ENCODE assay signal across 8 mouse cellular contexts in the genomic region with DNA sequence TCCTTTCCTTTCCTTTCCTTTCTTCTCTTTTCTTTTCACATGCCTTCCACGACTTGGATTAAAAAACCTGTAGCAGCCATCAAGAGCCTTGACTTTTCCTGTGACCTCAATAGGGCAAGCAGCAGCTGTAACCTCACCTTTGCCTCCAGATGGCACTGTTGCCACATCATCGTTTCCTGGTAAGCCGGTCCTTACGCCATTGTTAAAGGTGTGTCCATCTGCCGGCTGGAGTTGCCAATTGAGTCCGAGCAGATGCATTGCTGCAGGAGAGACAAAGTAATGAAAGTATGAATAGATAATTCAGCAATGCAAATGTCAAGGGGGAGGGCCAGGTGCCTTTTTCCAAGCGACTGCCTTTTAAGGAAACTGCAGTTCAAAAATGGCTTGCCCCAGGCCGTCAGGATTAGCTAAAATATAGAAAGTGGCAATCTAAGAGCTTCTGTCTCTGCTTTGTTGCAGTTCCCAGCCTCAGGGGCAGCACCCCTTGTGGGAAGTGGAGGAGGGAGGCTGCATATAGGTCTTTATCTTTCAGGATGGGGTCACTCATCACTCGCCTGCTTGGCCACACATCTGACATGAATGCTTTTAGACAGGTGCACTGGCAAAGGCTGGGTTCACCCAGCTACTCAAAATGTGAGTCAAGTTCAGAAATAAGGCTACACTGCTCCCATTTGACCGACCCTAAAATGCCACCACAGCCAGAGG.
DNase-seq lines count a peak whose midpoint lies in the region; ATAC-seq and TF ChIP-seq lines count a peak whose summit lies in the region.

No protein-coding gene starts in this region.

- no peaks in the 10 kb centered on the region for H3K9me3 ChIP-seq in embryonic facial prominence, embryonic 14.5 days (ENCODE audit: control insufficient read depth, low read length)
- H3K9me3 ChIP-seq in limb, embryonic 12.5 days = no peaks in the 10 kb centered on the region
- no peaks in the 10 kb centered on the region for H3K9me3 ChIP-seq in midbrain, embryonic 16.5 days (replicated peaks; ENCODE audit: control insufficient read depth, low read length, poor library complexity, severe bottlenecking)

- DNase-seq in 3134 (ENCODE audit: extremely low read depth, insufficient read length, low spot score) = peak; percentile 30
- peak; percentile 40 to 63 for DNase-seq in adrenal gland, postnatal 4 days (ENCODE audit: low spot score in 2 of 2)
- peak; percentile 91 for DNase-seq in embryonic facial prominence, embryonic 14.5 days (ENCODE audit: low spot score)
- DNase-seq in heart, adult 9 months (ENCODE audit: low spot score in 2 of 2) = peak; percentile 35 to 55
- peak; percentile 85 for DNase-seq in kidney, adult 2 months

- ATAC-seq in embryonic facial prominence, embryonic 14.5 days (ENCODE audit: low read depth) = peak; percentile 86
- no peak for ATAC-seq in limb, embryonic 12.5 days (ENCODE audit: insufficient number of reproducible peaks, insufficient read depth, low FRiP score, low TSS enrichment, low read depth)
- peak; percentile 85 for ATAC-seq in midbrain, embryonic 16.5 days

- no peaks in the 10 kb centered on the region for H3K36me3 ChIP-seq in embryonic facial prominence, embryonic 14.5 days (ENCODE audit: control insufficient read depth, insufficient read depth, low read length)
- no peaks in the 10 kb centered on the region for H3K36me3 ChIP-seq in kidney, adult 2 months (ENCODE audit: control insufficient read depth, insufficient read depth, low read length)
- no peaks in the 10 kb centered on the region for H3K36me3 ChIP-seq in limb, embryonic 12.5 days
- no peaks in the 10 kb centered on the region for H3K36me3 ChIP-seq in midbrain, embryonic 16.5 days (ENCODE audit: control insufficient read depth, insufficient read depth, low read length)
- no peaks in the 10 kb centered on the region for H3K36me3 ChIP-seq in testis, adult 2 months (ENCODE audit: control insufficient read depth, insufficient read depth, low read length)

- TF ChIP-seq POLR2A in kidney, adult 2 months (IDR thresholded peaks at IDR 0.05; ENCODE audit: low read depth, low read length) = no peak
- TF ChIP-seq POLR2A in testis, adult 2 months (IDR thresholded peaks at IDR 0.05; ENCODE audit: control insufficient read depth, low read depth, low read length) = no peak

- H3K4me3 ChIP-seq in embryonic facial prominence, embryonic 14.5 days (ENCODE audit: low read depth, low read length) = peak overlapping the region; percentile 13; the same call in 1 of the 2 replicates
- no peak overlapping the region for H3K4me3 ChIP-seq in kidney, adult 2 months (ENCODE audit: insufficient read depth, low read depth, low read length)
- peak overlapping the region; percentile 18; the same call in 1 of the 2 replicates for H3K4me3 ChIP-seq in limb, embryonic 12.5 days (replicated peaks)
- H3K4me3 ChIP-seq in midbrain, embryonic 16.5 days (ENCODE audit: low read depth, low read length) = no peak overlapping the region
- H3K4me3 ChIP-seq in testis, adult 2 months (ENCODE audit: control insufficient read depth, low read depth, low read length) = no peak overlapping the region

- 12% methylated on average over 10 of the region's 10 CpGs for WGBS in embryonic facial prominence, embryonic 14.5 days
- 20% methylated on average over 10 of the region's 10 CpGs for WGBS in kidney, adult 2 months
- WGBS in limb, embryonic 12.5 days = 16% methylated on average over 10 of the region's 10 CpGs
- WGBS in midbrain, embryonic 16.5 days = 9% methylated on average over 10 of the region's 10 CpGs

- peak overlapping the region; percentile 45 for H3K4me2 ChIP-seq in embryonic facial prominence, embryonic 14.5 days (ENCODE audit: low read depth, low read length)
- peak overlapping the region; percentile 50 for H3K4me2 ChIP-seq in limb, embryonic 12.5 days
- H3K4me2 ChIP-seq in midbrain, embryonic 16.5 days (ENCODE audit: low read length) = peak overlapping the region; percentile 48

- H3K4me1 ChIP-seq in embryonic facial prominence, embryonic 14.5 days (ENCODE audit: control insufficient read depth, insufficient read depth, low read length) = no peaks in the 10 kb centered on the region
- no peaks in the 10 kb centered on the region for H3K4me1 ChIP-seq in kidney, adult 2 months (ENCODE audit: control insufficient read depth, insufficient read depth, low read length)
- peaks cover 6% of the 10 kb centered on the region; the same call in 1 of the 2 replicates for H3K4me1 ChIP-seq in limb, embryonic 12.5 days (replicated peaks)
- peaks cover 28% of the 10 kb centered on the region for H3K4me1 ChIP-seq in midbrain, embryonic 16.5 days (ENCODE audit: control insufficient read depth, insufficient read depth, low read length)
- no peaks in the 10 kb centered on the region for H3K4me1 ChIP-seq in testis, adult 2 months (ENCODE audit: control insufficient read depth, insufficient read depth, low read length)

- H3K27ac ChIP-seq in embryonic facial prominence, embryonic 14.5 days (replicated peaks; ENCODE audit: low read depth, low read length) = no peak overlapping the region
- no peak overlapping the region for H3K27ac ChIP-seq in kidney, adult 2 months (ENCODE audit: insufficient read depth, low read depth, low read length)
- no peak overlapping the region for H3K27ac ChIP-seq in limb, embryonic 12.5 days
- peak overlapping the region; percentile 28 for H3K27ac ChIP-seq in midbrain, embryonic 16.5 days (ENCODE audit: low read length)
- no peak overlapping the region for H3K27ac ChIP-seq in testis, adult 2 months (ENCODE audit: control insufficient read depth, insufficient read depth, low read depth, low read length)

- TF ChIP-seq CTCF in kidney, adult 2 months (conservative IDR thresholded peaks at IDR 0.05; ENCODE audit: insufficient read depth, insufficient read length, low read depth, low read length) = peak; percentile 97
- TF ChIP-seq CTCF in testis, adult 2 months (IDR thresholded peaks at IDR 0.05; ENCODE audit: control insufficient read depth, insufficient read depth, insufficient replicate concordance, low read depth, low read length) = peak; percentile 76; the same call in 1 of the 2 replicates

- no peak overlapping the region for H3K9ac ChIP-seq in embryonic facial prominence, embryonic 14.5 days (ENCODE audit: low read depth, low read length)
- no peak overlapping the region for H3K9ac ChIP-seq in limb, embryonic 12.5 days (replicated peaks)
- peak overlapping the region; percentile 1; the same call in 1 of the 2 replicates for H3K9ac ChIP-seq in midbrain, embryonic 16.5 days (ENCODE audit: low read depth, low read length)

- H3K27me3 ChIP-seq in embryonic facial prominence, embryonic 14.5 days (replicated peaks; ENCODE audit: control insufficient read depth, insufficient read depth, low read length) = no peaks in the 10 kb centered on the region
- H3K27me3 ChIP-seq in kidney, adult 2 months (replicated peaks; ENCODE audit: control insufficient read depth, insufficient read depth, low read length) = no peaks in the 10 kb centered on the region
- peaks cover 13% of the 10 kb centered on the region for H3K27me3 ChIP-seq in limb, embryonic 12.5 days
- H3K27me3 ChIP-seq in midbrain, embryonic 16.5 days (ENCODE audit: control insufficient read depth, insufficient read depth, low read depth, low read length) = no peaks in the 10 kb centered on the region
- no peaks in the 10 kb centered on the region for H3K27me3 ChIP-seq in testis, adult 2 months (ENCODE audit: control insufficient read depth, insufficient read depth, low read length)

Comparison
In these comparisons a context has a peak if more than half of its experiments do, and no peak if none do; other contexts are left out.
1. DNase-seq: peak in every context shown above with its lines; median percentile 91 in embryonic facial prominence, embryonic 14.5 days; 85 in kidney, adult 2 months; 52 in adrenal gland, postnatal 4 days; 45 in heart, adult 9 months; 30 in 3134.
2. H3K4me3 ChIP-seq: peak in embryonic facial prominence, embryonic 14.5 days (single experiment) and limb, embryonic 12.5 days (single experiment); none in kidney, adult 2 months (single experiment), midbrain, embryonic 16.5 days (single experiment) and testis, adult 2 months (single experiment).
3. Peak in every context shown above with its lines, with median percentiles within 50 percentile points of each other: H3K4me2 ChIP-seq.